Mouse (Mus musculus) limb, embryonic 12.5 days (tissue): ENCODE data around the gene Hacl1. TPM values are rescaled to one million over a fixed set of nuclear protein-coding genes. Genes with fewer than 3 reads are reported as not detected.

Experiments
- ATAC-seq: fragments of 200-750 bp; cut with Nextera tagmentation; 2 replicates; pipeline ENCODE4 v1.8.0; 2017; ENCODE audit warnings: low read depth, moderate TSS enrichment; ENCODE audit not compliant: insufficient number of reproducible peaks, insufficient read depth, low FRiP score, low TSS enrichment
- H3K27ac ChIP-seq: fragments of 300-500 bp; sonication (generic); 2 replicates; pipeline ENCODE4 v1.5.1; 2016; ENCODE audit warnings: mild to moderate bottlenecking, moderate library complexity
- H3K27me3 ChIP-seq: fragments of 300-500 bp; sonication (generic); 2 replicates; pipeline ENCODE4 v1.6.1; 2016; ENCODE audit warnings: mild to moderate bottlenecking, moderate library complexity
- H3K36me3 ChIP-seq: fragments of 300-500 bp; sonication (generic); 2 replicates; pipeline ENCODE4 v1.6.1; 2016; ENCODE audit warnings: mild to moderate bottlenecking, moderate library complexity
- H3K4me1 ChIP-seq: fragments of 300-500 bp; sonication (generic); replicated peaks from 2 replicates; pipeline ENCODE4 v1.6.1; 2016
- H3K4me2 ChIP-seq: fragments of 300-500 bp; sonication (generic); 2 replicates; pipeline ENCODE4 v1.6.1; 2016; ENCODE audit warnings: mild to moderate bottlenecking, moderate library complexity
- H3K4me3 ChIP-seq: fragments of 300-500 bp; sonication (generic); replicated peaks from 2 replicates; pipeline ENCODE4 v1.5.1; 2016; ENCODE audit warnings: mild to moderate bottlenecking
- H3K9ac ChIP-seq: fragments of 300-500 bp; sonication (generic); replicated peaks from 2 replicates; pipeline ENCODE4 v1.6.1; 2016; ENCODE audit warnings: mild to moderate bottlenecking, moderate library complexity
- H3K9me3 ChIP-seq: fragments of 300-500 bp; sonication (generic); 2 replicates; pipeline ENCODE4 v1.6.1; 2016; ENCODE audit warnings: mild to moderate bottlenecking, moderate library complexity
- WGBS: fragments of 180-500 bp; shearing (Covaris S2); methylation state at CpG from one replicate; pipeline ENCODE4 v1.1.7; 2016; 5-methylcytosine and 5-hydroxymethylcytosine counted together
- polyA plus RNA-seq: library from polyadenylated mRNA; unstranded; fragments of >200 nt; fragmentation: Nextera tagmentation; extraction: Ambion mirVana; gene quantifications from 2 replicates; pipeline ENCODE4 v1.2.1, GENCODE M21; 2016

Hacl1 gene
- polyA plus RNA-seq, 1 experiment from 2014 or later, result 10.6 TPM

GRCm38 (mm10) chr14:31593036-31593435 lies 48.0 kb downstream of the Hacl1 start:
- no peaks in the 10 kb centered on the region for H3K36me3 ChIP-seq
- no peaks in the 10 kb centered on the region; the same call in 1 of the 2 replicates for H3K27me3 ChIP-seq
- H3K9me3 ChIP-seq, result no peaks in the 10 kb centered on the region
- H3K27ac ChIP-seq, result no peak overlapping the region
- H3K4me3 ChIP-seq, result no peak overlapping the region
- H3K9ac ChIP-seq, result no peak overlapping the region
- WGBS, result 83% methylated on average over 2 of the region's 2 CpGs
- no peaks in the 10 kb centered on the region for H3K4me1 ChIP-seq
- no peak for ATAC-seq
- H3K4me2 ChIP-seq, result no peak overlapping the region

DNA sequence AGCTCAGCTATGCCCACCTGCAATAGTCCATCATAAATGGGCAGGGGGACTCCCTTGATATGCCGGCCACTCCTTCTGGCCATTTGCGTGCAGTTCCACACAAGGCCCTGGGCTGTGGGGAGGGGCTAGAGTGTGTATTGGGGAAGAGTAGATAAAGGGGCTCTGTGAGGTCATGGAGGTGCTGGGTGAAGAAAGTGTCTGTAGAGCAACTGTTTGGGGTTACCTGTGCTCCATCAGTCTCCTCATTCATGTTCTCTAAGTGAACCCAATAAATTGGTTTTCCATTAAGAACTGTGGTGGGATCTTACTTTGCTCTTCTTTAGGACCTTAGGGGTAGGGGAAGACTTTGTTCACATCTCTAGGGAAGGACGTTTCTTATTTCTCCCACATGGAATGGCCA lies 49.8 kb downstream of the Hacl1 start, which contains the start of gene Colq:
Colq (minus strand) TSS at position 101 of the 400 bp plus-strand sequence.
- no peak within 1 kb of the TSS for H3K9ac ChIP-seq
- no peaks in the 10 kb centered on the region for H3K36me3 ChIP-seq
- no peak for ATAC-seq
- no peaks in the 10 kb centered on the region; the same call in 1 of the 2 replicates for H3K27me3 ChIP-seq
- no peak within 1 kb of the TSS for H3K4me2 ChIP-seq
- WGBS, result 93% methylated on average over 3 of the region's 3 CpGs
- no peaks in the 10 kb centered on the region for H3K9me3 ChIP-seq
- no peak within 1 kb of the TSS for H3K27ac ChIP-seq
- no peak within 1 kb of the TSS for H3K4me3 ChIP-seq
- H3K4me1 ChIP-seq, result no peaks in the 10 kb centered on the region

DNA sequence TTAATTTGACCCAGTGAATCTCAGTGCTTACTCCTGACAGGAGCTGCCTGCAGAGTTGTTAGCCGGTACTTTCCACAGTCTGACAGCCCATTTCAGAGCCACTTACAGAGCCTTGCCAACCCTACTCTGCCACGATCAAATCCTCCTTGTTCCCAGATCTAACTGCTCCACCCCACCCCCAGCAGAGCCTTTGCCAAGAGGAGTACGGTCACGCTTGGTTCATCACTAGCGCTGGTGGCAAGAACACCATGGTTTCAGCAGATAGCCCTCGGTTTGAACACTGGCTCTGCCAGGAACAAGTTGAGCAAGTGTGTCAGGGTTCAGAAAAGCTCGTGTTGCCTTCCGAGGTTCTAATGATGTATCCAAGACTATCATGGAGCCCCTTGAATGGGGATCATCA lies 54.6 kb downstream of the Hacl1 start:
- Histone ChIP-seq H3K27ac (no peak overlapping the region), H3K9ac (no peak overlapping the region), H3K4me1 (no peaks in the 10 kb centered on the region), H3K4me2 (no peak overlapping the region), H3K9me3 (no peaks in the 10 kb centered on the region), H3K27me3 (no peaks in the 10 kb centered on the region), H3K4me3 (no peak overlapping the region), H3K36me3 (no peaks in the 10 kb centered on the region)
- no peak for ATAC-seq
- WGBS, result 90% methylated on average over 8 of the region's 8 CpGs

GRCm38 (mm10) chr14:31583082-31583481 lies 58.0 kb downstream of the Hacl1 start:
- Histone ChIP-seq H3K4me1 (0 out of 2 replicates have a peak, but pooled peaks cover 3% of the 10 kb centered on the region), H3K4me2 (no peak overlapping the region), H3K9ac (no peak overlapping the region), H3K36me3 (no peaks in the 10 kb centered on the region), H3K27ac (no peak overlapping the region), H3K9me3 (no peaks in the 10 kb centered on the region), H3K4me3 (no peak overlapping the region), H3K27me3 (no peaks in the 10 kb centered on the region)
- ATAC-seq, result no peak
- 84% methylated on average over 8 of the region's 9 CpGs for WGBS

DNA sequence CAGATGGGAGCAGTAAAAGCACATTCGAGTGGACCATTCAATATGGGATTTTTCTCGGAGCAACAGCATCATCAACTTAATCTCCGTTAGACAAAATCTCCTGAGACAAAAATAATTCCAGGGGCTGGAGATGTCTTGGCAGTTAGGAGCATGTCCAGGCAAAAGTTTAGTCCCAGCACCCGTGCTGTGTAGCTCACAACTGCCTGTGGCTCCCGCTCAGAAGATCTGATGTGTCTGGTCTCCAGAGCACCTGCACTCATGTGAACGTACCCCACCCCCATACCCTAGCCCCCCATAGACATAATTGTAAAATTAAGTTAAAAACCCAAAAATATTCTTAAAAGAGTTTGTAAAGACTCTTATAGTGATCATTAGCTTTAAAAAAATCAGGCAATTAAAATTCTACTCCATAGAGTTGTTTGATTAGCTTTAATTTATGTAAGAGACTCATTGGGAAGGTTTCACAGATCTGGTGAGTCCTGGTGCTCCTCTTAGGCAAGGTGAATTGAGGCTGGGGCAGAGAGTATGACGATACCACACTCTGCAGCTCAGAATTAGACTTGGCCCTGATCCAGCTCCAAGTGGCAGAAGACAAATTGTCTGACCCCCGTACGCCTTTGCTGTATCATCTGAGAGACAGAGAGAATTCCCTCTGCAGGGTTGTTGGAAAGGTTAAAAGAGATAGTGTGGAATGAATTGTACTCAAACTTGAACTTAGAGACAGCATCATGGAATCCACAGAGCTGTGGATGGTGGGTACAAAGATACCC lies 62.9 kb downstream of the Hacl1 start:
- no peaks in the 10 kb centered on the region for H3K9me3 ChIP-seq
- H3K4me2 ChIP-seq, result 0 out of 2 replicates have a peak overlapping the region, but pooled peaks have one; percentile 3
- no peaks in the 10 kb centered on the region for H3K36me3 ChIP-seq
- 52% methylated on average over 9 of the region's 9 CpGs for WGBS
- H3K27ac ChIP-seq, result no peak overlapping the region
- no peak overlapping the region for H3K4me3 ChIP-seq
- peaks cover 28% of the 10 kb centered on the region for H3K4me1 ChIP-seq
- H3K9ac ChIP-seq, result no peak overlapping the region
- ATAC-seq, result no peak
- no peaks in the 10 kb centered on the region for H3K27me3 ChIP-seq

- Histone ChIP-seq H3K36me3 (no peaks in the 10 kb centered on the region), H3K9ac (no peak overlapping the region), H3K4me1 (peaks cover 28% of the 10 kb centered on the region), H3K4me2 (peak overlapping the region; percentile 13; the same call in 1 of the 2 replicates), H3K9me3 (no peaks in the 10 kb centered on the region), H3K27ac (no peak overlapping the region), H3K4me3 (no peak overlapping the region), H3K27me3 (no peaks in the 10 kb centered on the region)
- no peak for ATAC-seq
- 37% methylated on average over 10 of the region's 10 CpGs for WGBS
Measured at GRCm38 (mm10) chr14:31576846-31577697, 64.0 kb downstream of the Hacl1 start.

DNA sequence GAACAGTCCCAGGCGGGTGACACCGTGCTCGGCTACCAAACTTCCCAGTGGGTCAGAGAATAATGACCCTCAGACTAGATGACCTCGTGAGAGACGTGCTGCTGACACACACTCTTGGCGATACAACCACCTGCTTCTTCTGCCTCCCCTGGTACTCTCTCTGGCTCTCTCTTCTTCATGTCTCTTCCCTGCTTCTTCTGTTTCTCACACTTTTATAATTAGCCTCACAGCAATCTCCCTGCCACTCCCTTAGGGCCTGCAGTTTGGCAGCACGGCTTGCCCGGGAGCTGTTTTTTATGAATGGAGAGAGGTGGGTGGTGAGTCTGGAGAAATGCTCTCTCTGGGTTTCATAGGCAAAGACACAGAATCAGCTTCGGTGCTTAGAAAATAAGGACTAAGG lies 65.2 kb downstream of the Hacl1 start:
- H3K4me1 ChIP-seq, result peaks cover 28% of the 10 kb centered on the region
- no peaks in the 10 kb centered on the region for H3K9me3 ChIP-seq
- 64% methylated on average over 9 of the region's 9 CpGs for WGBS
- no peak overlapping the region for H3K27ac ChIP-seq
- H3K4me3 ChIP-seq, result no peak overlapping the region
- no peak overlapping the region for H3K4me2 ChIP-seq
- ATAC-seq, result no peak
- no peak overlapping the region for H3K9ac ChIP-seq
- H3K36me3 ChIP-seq, result no peaks in the 10 kb centered on the region
- no peaks in the 10 kb centered on the region for H3K27me3 ChIP-seq

GRCm38 (mm10) chr14:31574903-31575665 lies 66.0 kb downstream of the Hacl1 start:
- Histone ChIP-seq H3K4me1 (peaks cover 28% of the 10 kb centered on the region), H3K4me2 (no peak overlapping the region), H3K27me3 (no peaks in the 10 kb centered on the region), H3K36me3 (no peaks in the 10 kb centered on the region), H3K27ac (no peak overlapping the region), H3K9ac (no peak overlapping the region), H3K4me3 (no peak overlapping the region), H3K9me3 (no peaks in the 10 kb centered on the region)
- ATAC-seq, result no peak
- WGBS, result 91% methylated on average over 18 of the region's 18 CpGs

DNA sequence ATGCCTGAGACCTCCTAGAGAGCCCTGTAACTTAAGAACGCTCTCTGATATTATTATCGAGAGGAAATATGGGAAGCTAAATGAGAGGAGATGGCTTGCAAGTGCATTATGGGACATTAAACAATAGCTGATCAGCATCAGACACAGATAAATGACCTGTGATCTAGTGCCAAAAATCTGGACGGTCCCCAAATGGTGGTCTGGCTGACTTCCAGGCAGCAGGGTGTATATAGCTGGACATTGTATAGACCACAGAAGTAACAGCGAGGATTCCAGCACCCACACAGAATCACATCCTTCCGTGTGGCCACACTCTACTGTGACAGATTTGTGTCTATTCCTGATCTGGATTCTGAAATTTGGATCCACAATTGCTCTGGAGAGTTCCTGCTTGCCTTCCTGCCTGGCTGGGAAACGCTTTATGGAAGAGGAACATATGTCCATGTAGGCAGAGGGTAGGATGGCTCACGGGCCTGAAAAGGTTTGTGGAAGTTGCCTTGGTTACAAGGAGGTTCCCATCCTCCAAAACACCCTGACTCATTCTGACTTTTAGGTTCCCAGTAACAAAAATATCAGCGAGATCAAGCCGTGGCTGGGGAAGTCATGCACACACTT lies 68.4 kb downstream of the Hacl1 start:
- Histone ChIP-seq H3K27me3 (no peaks in the 10 kb centered on the region), H3K27ac (no peak overlapping the region), H3K9ac (no peak overlapping the region), H3K4me3 (no peak overlapping the region), H3K4me1 (peaks cover 24% of the 10 kb centered on the region), H3K4me2 (no peak overlapping the region), H3K36me3 (no peaks in the 10 kb centered on the region), H3K9me3 (no peaks in the 10 kb centered on the region)
- ATAC-seq, result no peak
- WGBS, result 90% methylated on average over 9 of the region's 9 CpGs

DNA sequence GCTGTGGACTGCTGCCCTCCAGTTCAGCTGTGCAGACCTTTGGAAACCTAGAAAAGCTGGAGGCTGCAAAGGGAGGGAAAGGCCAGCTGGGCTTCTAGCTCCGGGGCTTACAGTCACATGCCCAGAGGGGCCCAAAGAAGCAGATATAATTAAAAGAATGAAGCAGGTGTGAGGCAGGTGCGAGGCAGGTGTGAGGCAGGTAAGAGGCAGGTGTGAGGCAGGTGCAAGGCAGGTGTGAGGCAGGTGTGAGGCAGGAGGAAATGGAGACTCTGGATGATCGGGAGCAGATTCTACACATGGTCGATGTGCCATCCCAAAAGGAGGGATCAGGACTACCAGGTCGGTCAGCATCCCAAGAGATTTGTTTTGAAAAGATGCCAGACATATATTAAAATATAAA lies 69.7 kb downstream of the Hacl1 start:
- no peak overlapping the region for H3K4me3 ChIP-seq
- H3K4me2 ChIP-seq, result no peak overlapping the region
- H3K36me3 ChIP-seq, result no peaks in the 10 kb centered on the region
- peaks cover 12% of the 10 kb centered on the region for H3K4me1 ChIP-seq
- H3K27me3 ChIP-seq, result no peaks in the 10 kb centered on the region
- H3K9ac ChIP-seq, result no peak overlapping the region
- WGBS, result 88% methylated on average over 5 of the region's 5 CpGs
- H3K9me3 ChIP-seq, result no peaks in the 10 kb centered on the region
- no peak overlapping the region for H3K27ac ChIP-seq
- no peak for ATAC-seq
